In the genomic region with DNA sequence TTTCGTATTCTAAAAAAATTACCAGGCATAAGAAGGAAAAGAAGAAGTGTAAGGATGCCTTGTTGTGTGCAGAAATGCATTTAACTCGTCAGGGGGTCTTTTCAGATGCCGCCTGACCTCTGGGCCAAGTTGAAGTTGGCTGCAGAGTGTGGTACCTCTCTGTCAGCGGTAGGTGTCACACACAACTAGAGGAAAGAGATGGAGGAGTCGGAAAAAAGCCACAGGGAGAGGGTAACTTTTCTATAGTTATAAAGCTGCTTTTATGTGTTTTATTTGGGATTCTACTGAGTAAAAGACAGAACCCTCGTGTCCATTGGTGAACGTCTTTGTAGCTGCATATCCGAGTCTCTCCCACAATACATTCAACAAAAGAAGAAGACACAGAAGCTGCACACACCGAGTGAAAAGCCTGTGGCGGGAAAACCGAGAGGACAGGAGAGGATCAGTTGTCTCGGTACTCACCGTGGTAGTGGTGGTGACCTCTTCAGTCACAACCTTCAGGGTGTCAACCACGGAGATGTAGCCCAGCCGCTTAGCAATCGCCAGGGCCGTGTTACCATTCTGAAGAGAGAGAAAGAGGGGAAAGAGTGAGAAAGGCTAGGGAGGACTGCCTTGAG, we compare ENCODE assay signal across 8 mouse cellular contexts.
A peak's percentile ranks its signal among the peaks of the same experiment; 100 is the strongest.
DNase-seq lines count a peak whose midpoint lies in the region; ATAC-seq lines count a peak whose summit lies in the region.

No protein-coding gene starts in this region.

- no peaks in the 10 kb centered on the region for H3K9me3 ChIP-seq in heart, embryonic 10.5 days

- no peak for DNase-seq in heart, embryonic 10.5 days (ENCODE audit: low spot score)
- no peak for DNase-seq in heart, adult 9 months (ENCODE audit: low spot score in 2 of 2)
- peak; percentile 26 for DNase-seq in WW6 (ENCODE audit: low read depth, low spot score)
- DNase-seq in mesoderm, embryonic 11.5 days (ENCODE audit: low read depth, low spot score) = peak; percentile 64
- DNase-seq in adipocyte (ENCODE audit: low spot score) = no peak
- no peak for DNase-seq in frontal cortex, postnatal 36 days (ENCODE audit: low spot score in 2 of 2)

- H3K4me1 ChIP-seq in heart, embryonic 10.5 days = peaks cover 12% of the 10 kb centered on the region

- WGBS in heart, embryonic 10.5 days = 13% methylated on average over 17 of the region's 17 CpGs

- no peaks in the 10 kb centered on the region for H3K27me3 ChIP-seq in heart, embryonic 10.5 days (ENCODE audit: insufficient read depth, poor library complexity, severe bottlenecking)

- peak overlapping the region; percentile 45 for H3K4me3 ChIP-seq in heart, embryonic 10.5 days

- peak overlapping the region; percentile 31; the same call in 1 of the 2 replicates for H3K27ac ChIP-seq in heart, embryonic 10.5 days

- peak; percentile 46 for ATAC-seq in granulocyte monocyte progenitor cell, adult 5-6 weeks (replicated peaks; ENCODE audit: poor library complexity, severe bottlenecking)
- no peak for ATAC-seq in megakaryocyte-erythroid progenitor cell, adult 5-6 weeks (replicated peaks; ENCODE audit: low FRiP score, low TSS enrichment, poor library complexity, severe bottlenecking)

- no peaks in the 10 kb centered on the region for H3K36me3 ChIP-seq in heart, embryonic 10.5 days

Comparison
In these comparisons a context has a peak if more than half of its experiments do, and no peak if none do; other contexts are left out.
1. DNase-seq: peak in WW6 (single experiment) and mesoderm, embryonic 11.5 days (single experiment); none in heart, embryonic 10.5 days (single experiment), heart, adult 9 months (0 of 2), adipocyte (single experiment) and frontal cortex, postnatal 36 days (0 of 2).